Mouse (Mus musculus) CD4-positive, CD25-positive, alpha-beta regulatory T cell, adult 2 months (primary cell): Measurements from ENCODE around the gene Sbno2.
A peak's percentile ranks its signal among the peaks of the same experiment; 100 is the strongest.

Source experiments
- DNase-seq: peaks from one replicate; pipeline ENCODE4 v3.0.0-alpha.2; 2012; ENCODE audit warnings: low read depth, low spot score

The Sbno2 gene

DNA sequence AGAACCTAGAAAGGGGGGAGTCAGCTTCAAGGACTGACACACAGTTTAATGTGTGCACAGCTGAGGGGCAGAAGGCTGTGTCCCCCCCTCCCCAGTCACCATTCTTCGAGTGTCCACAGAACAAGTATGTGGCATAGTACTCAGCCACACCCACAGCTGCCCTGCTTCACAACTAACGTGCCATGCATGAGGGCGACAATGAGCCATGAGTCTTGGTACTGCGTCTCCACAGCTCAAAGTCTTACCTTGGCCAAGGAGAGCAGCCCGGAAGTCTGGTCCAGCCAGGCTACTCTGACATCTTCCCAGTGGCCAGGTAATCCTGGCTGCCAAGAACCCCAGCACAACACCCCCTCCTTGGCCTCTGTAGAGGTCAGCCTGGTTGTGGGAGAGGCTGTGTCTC, 12.7 kb downstream of the Sbno2 start:
- no peak for DNase-seq

DNA sequence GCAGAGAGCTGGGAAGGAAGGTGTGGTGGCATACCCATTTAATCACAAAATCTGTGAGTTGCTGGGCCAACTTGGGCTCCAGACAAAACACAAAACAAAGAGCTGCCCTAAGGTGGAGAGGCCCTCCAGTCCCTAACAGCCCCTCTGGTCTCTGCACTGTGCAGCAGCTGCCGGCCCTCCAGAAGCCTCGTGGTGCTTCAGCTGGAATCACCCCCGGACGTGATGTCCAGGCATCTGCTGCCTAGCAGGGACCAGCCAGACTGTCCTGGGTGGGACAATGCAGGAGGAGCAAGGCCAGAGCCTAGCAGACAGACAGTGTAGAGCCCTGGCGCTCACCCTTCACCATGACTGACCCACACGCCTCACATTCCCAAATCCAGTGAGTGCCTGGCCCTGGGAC, 13.8 kb downstream of the Sbno2 start:
- no peak for DNase-seq

DNA sequence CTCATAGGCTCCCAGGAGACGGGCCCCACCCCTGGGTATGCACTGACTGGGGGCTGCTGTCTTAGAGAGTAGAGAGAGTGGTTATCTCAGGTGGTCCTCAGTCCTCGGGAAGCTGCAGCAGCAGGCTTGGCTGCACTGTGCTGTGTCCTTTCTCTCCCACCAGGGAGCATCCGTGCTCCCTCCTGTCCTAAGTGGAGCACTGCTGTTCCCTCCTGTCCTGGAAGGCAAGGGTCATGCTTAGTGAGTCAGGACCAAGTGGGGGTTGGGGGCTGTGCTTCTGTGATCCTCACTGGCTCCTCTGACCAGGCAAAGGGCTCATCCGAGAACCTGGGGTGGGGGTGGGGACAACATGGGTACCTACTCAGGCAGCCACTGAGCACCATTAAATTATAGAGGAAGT, 16.2 kb downstream of the Sbno2 start:
- no peak for DNase-seq

DNA sequence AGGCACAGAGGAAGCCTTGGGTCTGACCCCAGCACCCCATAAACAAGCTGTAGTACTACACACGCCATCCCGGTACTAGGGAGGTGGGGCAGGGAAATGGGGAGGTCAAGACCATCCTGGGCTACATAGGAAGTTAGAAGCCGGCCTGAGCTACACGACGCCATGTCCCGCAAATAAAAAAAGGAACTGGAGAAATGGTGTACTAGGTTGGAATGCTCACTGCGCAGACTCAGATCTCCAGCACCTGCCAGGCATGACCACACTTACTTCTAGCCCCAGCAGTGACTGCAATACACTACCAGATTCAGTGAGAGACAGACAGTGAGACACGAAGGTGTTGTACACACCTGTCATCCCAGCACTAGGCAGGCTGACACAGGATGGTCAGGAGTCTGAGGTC, 17.9 kb downstream of the Sbno2 start:
- DNase-seq: no peak

DNA sequence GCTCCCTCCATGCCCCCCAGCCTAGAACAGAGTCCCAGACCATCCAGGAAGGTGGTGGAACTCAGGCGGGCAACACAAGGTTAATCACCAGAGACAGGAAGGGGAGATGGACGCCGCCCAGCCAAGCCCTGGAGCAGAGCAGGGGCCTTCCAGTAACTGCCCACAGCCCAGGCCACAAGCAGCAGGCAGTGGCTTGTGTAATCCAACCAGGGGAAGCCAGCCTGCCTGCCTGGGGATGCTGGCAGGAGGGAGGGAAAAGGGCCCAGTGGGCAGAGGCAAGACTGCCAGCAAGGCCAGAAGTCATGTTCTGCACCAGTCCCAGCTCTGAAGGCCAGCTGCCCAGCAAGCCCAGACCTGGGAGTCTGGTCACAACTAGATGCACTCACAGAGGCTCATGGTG, 18.5 kb downstream of the Sbno2 start:
- DNase-seq: no peak

DNA sequence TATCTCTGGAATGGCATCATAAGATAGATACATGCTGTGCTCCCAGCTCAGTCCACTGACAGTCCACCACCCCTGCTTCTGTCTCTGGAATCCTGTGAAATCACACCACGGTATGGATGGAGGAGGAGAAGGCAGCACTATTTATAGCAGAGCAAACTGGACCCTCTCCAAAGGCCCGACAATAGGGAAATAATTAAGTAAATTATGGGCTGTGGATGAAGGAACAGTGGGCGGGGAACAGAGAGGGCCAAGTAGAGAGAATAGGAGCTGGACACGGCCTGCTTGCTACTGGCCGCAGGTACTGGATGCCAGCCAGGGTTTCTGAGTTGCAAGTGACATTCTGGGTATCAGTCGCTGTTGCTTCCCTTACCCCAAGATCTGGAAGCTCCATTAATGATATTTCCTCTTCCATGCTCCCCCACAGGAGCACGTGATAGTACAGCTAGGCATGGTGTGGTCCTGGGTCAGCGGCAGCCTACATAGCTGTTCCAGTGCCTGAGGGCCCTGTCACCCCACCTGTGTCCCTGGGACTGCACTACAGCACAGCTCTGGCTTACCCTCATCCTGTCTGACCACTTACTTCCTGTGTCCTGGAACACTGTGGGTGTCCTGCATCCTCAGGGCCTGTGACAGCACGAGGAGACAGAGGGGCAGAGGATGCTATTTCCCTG, 20.4 kb downstream of the Sbno2 start:
- DNase-seq: no peak

DNA sequence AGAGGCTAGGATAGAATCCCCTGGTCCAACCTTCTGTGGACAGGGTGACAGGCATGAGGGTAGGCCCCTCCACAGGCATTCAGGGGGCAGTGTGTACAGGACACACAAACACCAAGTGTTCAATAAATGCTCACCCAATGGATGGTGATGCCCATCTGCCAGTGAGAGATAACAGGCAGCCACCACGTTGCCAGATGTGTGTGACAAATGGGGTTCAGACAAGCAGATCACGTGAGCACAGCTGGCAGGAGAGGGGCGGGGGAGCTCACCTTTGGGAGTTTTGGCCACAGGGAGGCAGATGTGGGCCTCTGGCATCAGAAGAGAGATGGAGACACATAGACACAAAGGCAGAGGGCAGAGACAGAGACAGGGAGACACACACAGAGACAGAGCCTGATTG, 24.3 kb downstream of the Sbno2 start:
- DNase-seq: no peak

DNA sequence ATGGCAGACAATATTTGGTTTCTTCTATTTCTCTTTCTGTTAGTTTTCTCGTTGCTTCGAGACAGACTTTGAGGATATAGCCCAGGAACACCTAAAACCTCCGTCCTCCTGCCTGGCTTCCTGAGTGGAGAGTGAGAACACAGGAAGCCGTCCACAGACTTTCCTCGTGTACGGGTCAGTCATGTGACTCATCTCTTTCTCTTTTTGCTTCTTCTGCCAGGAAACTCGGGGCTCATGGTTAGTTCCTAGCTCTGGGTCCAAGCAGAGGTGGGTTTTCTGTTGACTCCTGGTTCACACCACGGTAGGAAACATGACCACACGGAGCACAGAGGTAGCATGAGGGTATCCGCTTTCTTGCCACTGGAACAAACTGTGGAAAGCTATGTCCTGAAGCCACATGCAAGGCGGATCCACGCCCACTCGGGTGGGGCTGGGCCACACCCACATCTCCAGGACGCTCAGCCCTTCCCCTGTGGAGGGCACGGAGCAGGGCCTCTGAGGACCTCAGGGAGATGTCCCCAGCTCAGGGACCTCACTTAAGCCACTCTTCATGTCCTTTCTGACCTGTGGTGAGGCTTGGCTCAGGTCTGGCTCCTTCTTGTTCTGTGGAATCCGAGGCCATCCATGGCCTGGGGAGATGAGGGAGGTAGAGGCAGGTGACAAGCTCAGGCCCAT, 24.8 kb downstream of the Sbno2 start:
- no peak for DNase-seq

DNA sequence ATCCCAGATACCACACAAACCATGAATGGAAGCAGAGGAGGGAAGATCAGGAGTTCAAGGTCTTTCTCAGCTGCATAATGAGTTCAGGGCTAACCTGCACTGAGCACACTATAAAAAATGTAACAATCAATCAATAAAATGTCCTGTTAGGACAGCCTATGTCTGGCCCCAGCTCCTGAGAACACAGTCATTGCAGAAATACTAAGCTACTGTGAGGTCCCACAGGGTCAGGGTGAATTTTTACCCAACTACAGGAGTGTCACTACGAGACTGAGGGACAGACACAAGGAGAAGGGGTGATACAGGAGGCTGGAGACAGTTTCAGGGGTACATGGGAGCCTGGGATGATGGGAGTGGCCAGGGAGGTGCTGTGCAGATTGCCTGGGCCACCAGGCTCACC, 27.0 kb downstream of the Sbno2 start:
- no peak for DNase-seq

DNA sequence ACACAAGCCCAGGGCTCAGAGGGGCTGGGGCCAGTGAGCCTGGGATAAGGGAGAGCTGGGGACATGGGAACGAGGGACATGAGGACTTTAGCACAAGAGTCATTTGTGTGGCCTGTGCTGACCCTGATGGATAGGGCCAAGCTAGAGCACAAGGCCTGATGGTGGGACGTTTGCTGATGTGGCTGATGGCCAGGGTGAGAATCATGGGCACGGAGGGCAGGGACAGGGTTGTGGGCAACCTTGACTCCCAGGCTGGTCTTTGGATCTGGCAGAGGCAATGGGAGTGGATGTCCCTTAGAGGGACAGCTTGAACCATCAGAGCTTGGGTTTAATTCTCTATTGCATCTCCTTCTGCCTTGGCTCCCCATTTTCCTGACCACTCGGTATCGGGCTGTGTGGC, 28.1 kb downstream of the Sbno2 start:
- no peak for DNase-seq

DNA sequence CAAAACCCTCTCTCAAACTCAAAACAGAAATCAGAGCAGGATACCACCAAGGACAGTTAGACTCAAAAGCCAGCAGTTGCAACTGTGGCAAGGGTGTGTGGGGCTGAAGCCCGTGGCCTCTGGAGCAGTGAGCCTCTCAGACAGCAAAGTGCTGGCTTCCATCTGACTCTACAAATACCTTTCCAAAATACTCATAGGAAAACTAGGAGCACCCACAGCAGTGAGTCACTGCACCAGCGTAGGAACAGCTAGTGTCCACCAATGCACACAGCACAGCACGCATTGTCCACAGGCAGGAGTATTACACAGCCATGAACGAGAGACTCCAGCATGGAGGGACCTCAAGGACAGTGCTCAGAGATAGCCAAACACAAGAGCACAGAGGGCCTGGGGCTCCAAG, 29.0 kb downstream of the Sbno2 start:
- no peak for DNase-seq

DNA sequence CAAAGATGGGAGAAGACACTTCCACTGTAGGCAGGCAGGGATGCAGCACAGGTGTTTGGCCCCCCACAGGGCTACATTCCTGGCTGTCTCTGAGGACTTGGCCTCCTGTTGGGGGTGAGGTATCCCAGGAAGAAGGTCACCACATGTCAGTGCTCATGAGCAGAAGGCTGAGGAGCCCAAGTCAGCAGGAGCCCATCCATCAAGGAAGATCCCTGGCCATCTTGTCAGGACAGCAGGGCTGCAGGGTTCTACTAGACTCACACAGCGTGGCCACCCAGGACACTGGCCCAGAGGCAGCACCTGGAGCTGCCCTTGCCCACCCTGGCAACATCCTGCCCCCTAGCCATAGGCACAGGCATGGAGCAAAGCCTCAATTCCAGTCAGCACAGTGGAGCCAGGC, 29.4 kb downstream of the Sbno2 start:
- DNase-seq: peak; percentile 20

DNA sequence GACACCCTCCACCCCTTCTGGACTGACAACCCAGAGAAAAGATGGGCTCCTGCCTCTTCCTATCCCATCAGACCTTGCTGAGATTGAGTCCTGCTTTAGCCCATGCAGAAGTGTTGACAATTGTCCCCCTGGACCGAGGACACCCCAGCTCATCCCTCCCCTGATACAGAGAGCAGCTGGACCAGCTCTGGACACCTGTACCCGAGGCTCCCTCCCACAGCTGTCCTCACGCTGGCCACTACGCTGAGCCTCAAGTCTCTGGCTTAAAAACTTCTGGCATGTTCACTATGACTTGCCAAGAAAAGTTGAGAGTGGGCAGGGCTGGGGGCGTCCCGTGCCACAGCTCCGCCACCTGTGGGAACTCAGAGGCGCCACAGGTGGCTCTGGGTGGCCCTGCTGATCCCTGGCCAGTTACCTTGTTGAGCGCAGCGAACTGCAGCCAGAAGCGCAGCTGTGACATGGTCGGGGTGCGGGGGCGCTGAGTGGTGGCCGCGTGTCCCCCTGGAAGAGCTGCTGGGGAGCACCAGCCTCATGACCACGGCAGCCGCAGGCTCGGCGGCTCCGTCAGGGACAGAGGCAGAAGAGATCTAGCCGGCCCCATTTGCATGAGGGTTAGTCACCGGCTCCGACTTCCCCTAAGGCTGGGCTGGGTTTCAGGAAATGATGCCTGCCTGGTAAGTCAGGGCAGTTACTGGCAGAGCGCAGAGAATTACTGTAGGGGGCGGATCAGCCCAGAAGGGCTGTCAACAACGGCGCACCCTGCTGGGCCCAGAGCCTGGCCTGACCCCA, 30.4 kb downstream of the Sbno2 start:
- peak; percentile 92 for DNase-seq

DNA sequence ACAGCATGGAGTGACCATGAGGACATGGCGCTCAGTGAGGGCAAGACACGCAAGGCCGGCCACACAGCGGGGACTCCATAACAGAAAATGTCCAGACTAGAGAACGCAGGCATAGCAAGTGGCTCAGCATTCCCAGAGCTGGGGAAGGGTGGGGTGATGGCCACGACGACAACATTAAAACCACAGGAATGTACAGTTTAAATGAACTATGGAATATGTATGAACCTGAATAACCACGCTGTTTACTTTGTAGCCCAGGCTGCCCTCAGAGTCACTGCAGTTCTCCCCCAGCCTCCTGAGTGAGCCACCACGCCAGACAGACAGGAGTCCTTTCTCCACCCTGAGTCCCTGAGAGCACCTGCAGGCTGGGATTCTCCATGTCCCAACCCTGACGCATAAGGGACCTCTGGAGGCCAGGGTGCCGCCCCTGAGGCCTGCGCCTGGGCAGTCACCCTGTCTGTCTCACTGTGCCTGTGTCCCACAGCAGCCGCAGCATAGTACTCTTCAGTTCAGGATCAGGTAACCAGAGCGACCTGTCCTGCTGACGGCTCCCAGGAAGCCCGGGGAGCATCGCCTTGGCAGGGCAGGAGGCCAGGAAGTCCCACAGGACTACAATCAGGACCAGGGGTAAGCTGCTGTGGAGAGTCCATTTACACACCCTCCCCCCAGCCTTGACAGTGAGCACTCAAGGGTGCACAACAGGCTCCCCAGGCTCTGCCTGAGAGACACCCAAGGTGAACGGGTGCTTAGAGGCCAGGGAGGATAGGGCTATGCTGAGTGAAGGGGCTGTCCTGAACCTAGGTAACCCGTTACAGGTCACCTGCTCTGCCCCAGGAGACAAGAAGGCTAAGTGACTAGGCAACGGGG, 32.5 kb downstream of the Sbno2 start:
- no peak for DNase-seq

DNA sequence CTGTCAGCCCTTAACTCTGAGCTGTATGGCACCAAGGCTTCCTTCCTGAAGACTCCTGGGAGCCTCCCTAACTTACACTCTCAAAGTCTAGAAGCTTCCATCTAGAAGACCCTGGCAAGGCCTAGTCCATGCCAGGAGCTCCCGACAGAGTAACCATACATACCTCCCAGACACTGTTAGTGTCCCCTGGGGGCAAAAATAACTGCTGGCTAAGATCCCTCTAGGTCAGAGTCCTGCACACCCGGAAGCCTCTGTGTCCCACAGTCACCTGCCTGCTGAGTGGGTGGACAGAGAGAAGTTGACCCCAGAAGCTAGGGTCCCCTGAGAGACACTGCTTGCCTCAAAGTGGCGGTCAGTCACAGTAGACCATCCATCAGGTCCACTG, 33.9 kb downstream of the Sbno2 start:
- DNase-seq: no peak

DNA sequence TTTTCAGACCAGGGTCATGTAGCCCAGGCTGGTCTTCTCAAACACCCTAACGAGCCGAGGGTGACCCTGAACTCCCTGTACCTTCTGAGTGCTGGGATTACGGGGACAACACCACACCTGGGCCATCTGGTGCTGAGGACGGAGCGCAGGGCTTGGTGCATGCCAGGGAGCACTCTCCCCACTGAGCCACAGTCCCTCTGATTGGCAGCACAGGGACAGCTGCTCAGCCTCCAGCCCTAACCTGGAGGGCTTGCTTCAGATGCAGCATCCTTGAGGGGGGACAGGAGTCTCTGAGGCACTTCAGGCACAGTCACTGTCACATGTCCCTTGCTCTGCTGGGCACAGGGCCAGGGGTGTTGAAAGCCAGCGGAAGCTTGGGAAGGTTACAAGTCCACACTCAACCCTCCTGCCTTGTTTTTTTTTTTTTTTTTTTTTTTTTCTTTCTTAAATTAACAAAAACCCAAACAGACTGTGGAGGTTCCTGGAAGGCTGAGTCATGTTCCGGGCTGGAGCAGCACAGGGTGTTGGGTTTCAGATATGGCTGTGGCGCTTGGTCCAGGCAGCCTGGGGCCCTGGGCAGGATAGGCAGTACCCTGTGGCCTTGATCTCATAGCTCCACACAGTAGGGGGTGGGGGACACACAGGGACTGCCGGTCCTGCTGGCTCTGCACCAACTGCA, 34.4 kb downstream of the Sbno2 start:
- no peak for DNase-seq

DNA sequence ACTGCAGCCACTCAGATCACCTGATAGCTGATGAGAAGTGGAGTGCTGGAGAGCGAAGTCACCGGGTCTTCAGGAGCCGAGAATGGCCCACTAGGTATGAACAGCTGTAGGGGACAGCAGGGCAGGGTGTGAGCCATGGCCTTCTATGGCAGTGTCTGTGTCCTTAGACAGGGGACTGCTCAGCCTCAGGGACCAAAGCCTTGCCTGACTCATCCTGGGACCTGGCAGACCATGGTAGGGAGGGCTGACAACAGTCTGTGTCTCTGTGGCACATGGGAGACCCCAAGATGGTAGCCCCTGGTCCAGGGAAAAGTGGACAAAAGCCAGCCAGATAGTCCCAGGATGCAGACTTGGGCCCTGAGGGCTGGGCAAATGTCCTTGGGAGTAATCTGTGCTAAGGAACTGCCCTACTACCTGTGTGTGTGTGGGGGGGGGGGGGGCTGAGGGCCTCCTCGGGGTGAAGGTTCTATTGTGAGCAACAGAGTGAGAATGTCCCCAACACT, 35.4 kb downstream of the Sbno2 start:
- DNase-seq: no peak

DNA sequence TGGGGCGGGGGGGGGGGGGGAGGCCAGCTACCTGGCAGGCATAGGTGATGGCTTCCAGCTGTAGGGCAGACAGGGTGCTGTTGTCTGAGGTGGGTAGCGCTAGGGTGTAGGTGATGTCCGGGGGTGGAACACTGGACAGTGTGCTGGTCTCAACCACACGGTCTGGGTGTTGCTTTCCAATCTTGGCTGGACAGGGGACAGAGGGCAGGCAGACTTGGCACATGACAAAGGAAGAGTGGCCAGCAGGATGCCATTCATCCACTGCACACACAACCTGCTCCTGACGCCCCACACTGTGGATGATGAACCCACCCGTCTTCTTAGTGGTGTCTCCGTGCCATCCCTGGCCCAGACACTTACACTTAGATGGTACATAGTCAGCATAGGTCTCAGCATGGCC, 36.1 kb downstream of the Sbno2 start:
- DNase-seq: no peak

DNA sequence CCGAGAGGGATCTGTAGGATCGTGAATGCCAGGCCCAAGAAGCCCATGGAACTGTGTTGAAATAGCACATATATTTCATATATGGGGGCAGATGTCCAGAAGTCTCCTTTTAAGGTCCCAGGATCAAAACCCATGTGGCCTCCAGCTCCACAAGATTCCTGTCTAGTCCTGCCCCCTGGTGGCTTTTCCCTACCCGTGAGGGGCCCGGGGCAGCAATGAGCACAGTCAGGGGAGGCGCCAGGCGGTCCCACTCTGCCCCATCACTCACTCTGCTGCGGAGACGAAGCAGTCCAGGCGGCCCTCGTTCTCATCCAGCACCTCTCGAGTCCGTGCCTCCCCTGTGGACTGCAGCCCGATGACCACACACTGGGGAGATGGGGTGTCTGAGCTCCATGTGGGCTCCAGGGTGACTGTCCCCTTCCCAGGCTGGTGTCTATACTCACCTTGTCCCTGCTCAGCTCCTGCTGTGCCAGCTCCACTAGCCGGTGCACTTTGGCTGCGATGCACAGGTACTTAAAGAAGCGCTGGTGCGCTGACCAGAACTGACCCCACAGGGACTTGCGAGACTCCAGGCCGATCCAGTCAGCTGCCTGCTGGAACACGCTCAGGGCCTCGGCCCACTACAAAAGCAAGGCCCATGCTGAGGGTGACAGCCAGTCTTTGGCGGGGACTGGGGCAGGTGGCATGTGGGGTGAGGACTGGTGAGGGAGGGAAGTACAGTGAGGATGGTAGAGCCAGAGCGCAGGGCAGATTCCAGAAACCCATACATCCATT, 41.3 kb downstream of the Sbno2 start:
- DNase-seq: peak; percentile 52

DNA sequence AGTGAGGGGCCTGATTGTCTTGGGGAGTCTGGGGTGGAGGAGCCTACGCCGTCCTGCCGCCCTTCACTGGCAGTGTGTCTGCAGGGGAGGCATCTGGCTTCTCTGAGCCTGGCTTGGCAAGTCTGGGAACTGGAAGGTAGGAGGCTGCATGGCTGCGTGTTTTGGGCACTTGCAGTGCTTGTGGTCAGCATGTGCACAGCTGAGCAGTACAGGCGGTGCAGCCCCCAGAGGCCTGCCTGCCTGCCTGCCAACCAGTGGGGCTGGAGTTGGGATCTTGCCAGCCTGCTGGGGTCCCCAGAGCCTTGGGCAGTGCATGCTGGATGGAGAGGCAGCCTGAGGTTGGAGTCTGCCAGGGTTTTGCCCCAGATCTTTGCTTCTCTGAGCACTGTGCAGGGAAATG, 42.3 kb downstream of the Sbno2 start:
- DNase-seq: no peak
